Mouse (Mus musculus) midbrain, embryonic 12.5 days (tissue): ENCODE measurements at regions not wholly inside any gene's neighbourhood (a gene's known extent, or its start where the extent isn't known, plus 50 kb on each side); places are given as distances from the start of the nearest gene placed in this dataset.

Experiments
- ATAC-seq: fragments of 200-750 bp; cut with Nextera tagmentation; 2 replicates; pipeline ENCODE4 v1.8.0; 2017; ENCODE audit warnings: low read depth, moderate TSS enrichment, moderate library complexity; ENCODE audit not compliant: low FRiP score
- H3K27ac ChIP-seq: fragments of 300-500 bp; sonication (generic); replicated peaks from 2 replicates; pipeline ENCODE4 v1.5.1; 2016; ENCODE audit warnings: mild to moderate bottlenecking
- H3K27me3 ChIP-seq: fragments of 300-500 bp; sonication (generic); 2 replicates; pipeline ENCODE4 v1.6.1; 2016; ENCODE audit warnings: mild to moderate bottlenecking
- H3K36me3 ChIP-seq: fragments of 300-500 bp; sonication (generic); 2 replicates; pipeline ENCODE4 v1.6.1; 2016
- H3K4me1 ChIP-seq: fragments of 300-500 bp; sonication (generic); 2 replicates; pipeline ENCODE4 v1.6.1; 2016
- H3K4me2 ChIP-seq: fragments of 300-500 bp; sonication (generic); replicated peaks from 2 replicates; pipeline ENCODE4 v1.6.1; 2016; ENCODE audit warnings: mild to moderate bottlenecking, moderate library complexity
- H3K4me3 ChIP-seq: fragments of 300-500 bp; sonication (generic); 2 replicates; pipeline ENCODE4 v1.5.1; 2016; ENCODE audit warnings: mild to moderate bottlenecking
- H3K9ac ChIP-seq: fragments of 300-500 bp; sonication (generic); replicated peaks from 2 replicates; pipeline ENCODE4 v1.6.1; 2016; ENCODE audit warnings: mild to moderate bottlenecking, moderate library complexity
- H3K9me3 ChIP-seq: fragments of 300-500 bp; sonication (generic); 2 replicates; pipeline ENCODE4 v1.6.1; 2016; ENCODE audit warnings: mild to moderate bottlenecking
- WGBS: fragments of 180-500 bp; shearing (Covaris S2); methylation state at CpG from one replicate; pipeline ENCODE4 v1.1.7; 2016; 5-methylcytosine and 5-hydroxymethylcytosine counted together

- WGBS, result 75% methylated on average over 5 of the region's 5 CpGs
- Histone ChIP-seq H3K4me2 (no peak overlapping the region), H3K4me3 (no peak overlapping the region), H3K9me3 (no peaks in the 10 kb centered on the region), H3K36me3 (no peaks in the 10 kb centered on the region), H3K27ac (no peak overlapping the region), H3K27me3 (no peaks in the 10 kb centered on the region), H3K4me1 (no peaks in the 10 kb centered on the region), H3K9ac (no peak overlapping the region)
- ATAC-seq, result no peak
Measured at GRCm38 (mm10) chr2:148521966-148522575, 78.7 kb upstream of the Cd93 start.

GRCm38 (mm10) chr2:148520291-148520690, 76.9 kb upstream of the Cd93 start:
- H3K27ac ChIP-seq, result no peak overlapping the region
- ATAC-seq, result no peak
- no peak overlapping the region for H3K9ac ChIP-seq
- H3K4me3 ChIP-seq, result no peak overlapping the region
- H3K4me1 ChIP-seq, result no peaks in the 10 kb centered on the region
- no peaks in the 10 kb centered on the region for H3K9me3 ChIP-seq
- H3K4me2 ChIP-seq, result no peak overlapping the region
- 79% methylated on average over 7 of the region's 7 CpGs for WGBS
- no peaks in the 10 kb centered on the region for H3K36me3 ChIP-seq
- no peaks in the 10 kb centered on the region for H3K27me3 ChIP-seq

- H3K9me3 ChIP-seq, result no peaks in the 10 kb centered on the region
- no peak overlapping the region for H3K4me3 ChIP-seq
- ATAC-seq, result no peak
- H3K4me1 ChIP-seq, result no peaks in the 10 kb centered on the region
- H3K27ac ChIP-seq, result no peak overlapping the region
- 62% methylated on average over 10 of the region's 10 CpGs for WGBS
- H3K27me3 ChIP-seq, result no peaks in the 10 kb centered on the region
- no peak overlapping the region for H3K9ac ChIP-seq
- H3K36me3 ChIP-seq, result no peaks in the 10 kb centered on the region
- H3K4me2 ChIP-seq, result no peak overlapping the region
Measured at GRCm38 (mm10) chr2:148519689-148520290, 76.4 kb upstream of the Cd93 start.

GRCm38 (mm10) chr2:148517906-148518305, 74.5 kb upstream of the Cd93 start:
- Histone ChIP-seq H3K4me1 (no peaks in the 10 kb centered on the region), H3K36me3 (no peaks in the 10 kb centered on the region), H3K4me2 (no peak overlapping the region), H3K27ac (no peak overlapping the region), H3K4me3 (no peak overlapping the region), H3K9me3 (no peaks in the 10 kb centered on the region), H3K27me3 (no peaks in the 10 kb centered on the region), H3K9ac (no peak overlapping the region)
- no peak for ATAC-seq
- WGBS, result 58% methylated on average over 1 of the region's 1 CpGs

GRCm38 (mm10) chr2:148510008-148510681, 66.8 kb upstream of the Cd93 start:
- Histone ChIP-seq H3K27ac (no peak overlapping the region), H3K27me3 (no peaks in the 10 kb centered on the region), H3K4me2 (no peak overlapping the region), H3K36me3 (no peaks in the 10 kb centered on the region), H3K4me3 (no peak overlapping the region), H3K9ac (no peak overlapping the region), H3K4me1 (no peaks in the 10 kb centered on the region), H3K9me3 (no peaks in the 10 kb centered on the region)
- WGBS, result 87% methylated on average over 13 of the region's 13 CpGs
- ATAC-seq, result no peak

GRCm38 (mm10) chr2:148509357-148509756, 66.0 kb upstream of the Cd93 start:
- WGBS, result 95% methylated on average over 4 of the region's 4 CpGs
- Histone ChIP-seq H3K36me3 (no peaks in the 10 kb centered on the region), H3K27me3 (no peaks in the 10 kb centered on the region), H3K4me2 (no peak overlapping the region), H3K9me3 (no peaks in the 10 kb centered on the region), H3K4me1 (no peaks in the 10 kb centered on the region), H3K27ac (no peak overlapping the region), H3K9ac (no peak overlapping the region), H3K4me3 (no peak overlapping the region)
- no peak for ATAC-seq

- Histone ChIP-seq H3K4me3 (no peak overlapping the region), H3K9ac (no peak overlapping the region), H3K9me3 (no peaks in the 10 kb centered on the region), H3K27ac (no peak overlapping the region), H3K27me3 (no peaks in the 10 kb centered on the region), H3K4me2 (no peak overlapping the region), H3K4me1 (no peaks in the 10 kb centered on the region), H3K36me3 (no peaks in the 10 kb centered on the region)
- no peak for ATAC-seq
Measured at GRCm38 (mm10) chr2:148507523-148507922, 64.2 kb upstream of the Cd93 start.

GRCm38 (mm10) chr2:148506966-148507365, 63.6 kb upstream of the Cd93 start:
- Histone ChIP-seq H3K4me1 (no peaks in the 10 kb centered on the region), H3K4me2 (no peak overlapping the region), H3K4me3 (no peak overlapping the region), H3K9ac (no peak overlapping the region), H3K36me3 (no peaks in the 10 kb centered on the region), H3K27me3 (no peaks in the 10 kb centered on the region), H3K27ac (no peak overlapping the region), H3K9me3 (no peaks in the 10 kb centered on the region)
- ATAC-seq, result no peak
- 79% methylated on average over 3 of the region's 3 CpGs for WGBS

GRCm38 (mm10) chr2:148505651-148506050, 62.3 kb upstream of the Cd93 start:
- Histone ChIP-seq H3K27ac (no peak overlapping the region), H3K27me3 (no peaks in the 10 kb centered on the region), H3K4me3 (no peak overlapping the region), H3K9me3 (no peaks in the 10 kb centered on the region), H3K36me3 (no peaks in the 10 kb centered on the region), H3K4me2 (no peak overlapping the region), H3K9ac (no peak overlapping the region), H3K4me1 (no peaks in the 10 kb centered on the region)
- WGBS, result 78% methylated on average over 3 of the region's 3 CpGs
- no peak for ATAC-seq

- Histone ChIP-seq H3K4me3 (no peak overlapping the region), H3K4me1 (no peaks in the 10 kb centered on the region), H3K27me3 (no peaks in the 10 kb centered on the region), H3K4me2 (no peak overlapping the region), H3K36me3 (no peaks in the 10 kb centered on the region), H3K9me3 (no peaks in the 10 kb centered on the region), H3K27ac (no peak overlapping the region), H3K9ac (no peak overlapping the region)
- no peak for ATAC-seq
- 93% methylated on average over 2 of the region's 2 CpGs for WGBS
Measured at GRCm38 (mm10) chr2:148503143-148503854, 59.9 kb upstream of the Cd93 start.

- no peak overlapping the region for H3K27ac ChIP-seq
- H3K9ac ChIP-seq, result no peak overlapping the region
- ATAC-seq, result no peak
- WGBS, result 82% methylated on average over 2 of the region's 2 CpGs
- H3K4me2 ChIP-seq, result no peak overlapping the region
- H3K27me3 ChIP-seq, result no peaks in the 10 kb centered on the region
- no peaks in the 10 kb centered on the region for H3K9me3 ChIP-seq
- H3K4me3 ChIP-seq, result no peak overlapping the region
- no peaks in the 10 kb centered on the region for H3K4me1 ChIP-seq
- H3K36me3 ChIP-seq, result no peaks in the 10 kb centered on the region
Measured at GRCm38 (mm10) chr2:148502321-148502720, 59.0 kb upstream of the Cd93 start.

GRCm38 (mm10) chr2:148500235-148500936, 57.0 kb upstream of the Cd93 start:
- no peak overlapping the region for H3K4me2 ChIP-seq
- WGBS, result 84% methylated on average over 6 of the region's 6 CpGs
- no peaks in the 10 kb centered on the region for H3K27me3 ChIP-seq
- ATAC-seq, result no peak
- H3K9me3 ChIP-seq, result no peaks in the 10 kb centered on the region
- H3K4me1 ChIP-seq, result no peaks in the 10 kb centered on the region
- no peak overlapping the region for H3K27ac ChIP-seq
- no peaks in the 10 kb centered on the region for H3K36me3 ChIP-seq
- no peak overlapping the region for H3K4me3 ChIP-seq
- H3K9ac ChIP-seq, result no peak overlapping the region
